Mouse (Mus musculus): ENCODE data around the gene Tulp4. TPM values are rescaled to one million over a fixed set of nuclear protein-coding genes. Genes with fewer than 3 reads are reported as not detected.

Gene Tulp4
- total and polyA plus RNA-seq, 2 experiments = 19.9 to 26.6 TPM

DNA sequence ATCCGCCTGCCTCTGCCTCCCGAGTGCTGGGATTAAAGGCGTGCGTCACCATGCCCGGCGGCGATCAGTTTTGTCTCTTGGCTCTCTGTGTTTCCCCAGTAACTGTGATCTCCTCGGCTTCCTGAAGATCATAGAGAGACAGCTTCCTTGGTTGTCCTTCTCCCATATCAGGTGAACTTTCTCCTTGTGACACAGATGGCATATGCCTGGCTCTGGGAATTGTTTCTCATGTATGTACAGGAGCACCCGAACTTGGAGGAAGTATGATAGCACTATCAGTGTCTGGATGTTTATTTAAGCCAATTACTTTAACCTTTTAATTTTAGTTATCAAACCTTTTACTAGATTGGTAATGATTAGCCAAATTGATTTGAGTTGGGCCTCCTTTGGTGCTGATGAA lies 8.8 kb downstream of the Tulp4 start:
- DNase-seq (ENCODE audit: extremely low read depth, low read depth, low spot score) = peak; percentile 10
- Histone ChIP-seq H3K4me3 (ENCODE audit: insufficient read depth, low read depth, low read length) (no peak overlapping the region), H3K79me2 (ENCODE audit: control insufficient read depth, insufficient read depth, low read length) (peaks cover 12% of the 10 kb centered on the region), H3K27ac (replicated peaks; ENCODE audit: insufficient read depth, low read depth, low read length) (no peak overlapping the region), H3K9ac (ENCODE audit: low read depth, low read length) (no peak overlapping the region), H3K4me1 (ENCODE audit: control insufficient read depth, insufficient read depth, low read length) (peaks cover 12% of the 10 kb centered on the region), H3K36me3 (ENCODE audit: control insufficient read depth, insufficient read depth, low read length) (no peaks in the 10 kb centered on the region), H3K27me3 (ENCODE audit: control insufficient read depth, insufficient read depth, low read length) (no peaks in the 10 kb centered on the region)
- 81% methylated on average over 9 of the region's 9 CpGs for whole genome bisulfite sequencing
- TF ChIP-seq POLR2A (IDR thresholded peaks at IDR 0.05; ENCODE audit: extremely low read depth, insufficient read depth, low read length) (no peak), CTCF (IDR thresholded peaks at IDR 0.05; ENCODE audit: low read depth, low read length) (no peak)

DNA sequence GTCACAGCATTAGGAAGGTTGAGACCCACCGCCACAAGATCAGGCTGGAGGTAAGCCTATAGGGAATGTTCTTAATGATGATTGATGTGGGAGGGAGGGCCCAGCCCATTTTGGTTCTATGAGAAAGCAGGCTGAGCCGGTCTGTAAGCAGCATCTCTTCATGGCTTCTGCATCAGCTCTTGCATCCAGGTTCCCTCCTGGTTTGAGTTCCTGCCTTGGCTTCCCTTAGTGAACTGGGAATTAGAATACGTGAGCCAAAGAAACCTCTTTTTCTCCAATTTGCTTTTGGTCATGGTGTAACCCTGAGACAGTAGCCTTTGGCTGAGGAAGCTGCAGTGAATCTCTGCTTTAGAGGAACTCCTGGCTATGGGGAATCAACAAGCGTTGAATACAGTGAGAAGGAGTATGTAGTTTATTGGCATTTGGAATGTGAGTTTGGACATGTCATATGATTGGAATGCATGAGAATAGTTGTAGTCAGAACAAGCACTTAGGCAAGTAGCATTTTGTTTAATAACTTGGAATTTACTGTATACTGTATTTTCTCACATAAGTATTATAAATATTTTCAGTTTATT lies 11.0 kb downstream of the Tulp4 start:
- DNase-seq (ENCODE audit: extremely low read depth, low read depth, low spot score) = no peak
- peaks cover 12% of the 10 kb centered on the region for H3K4me1 ChIP-seq (ENCODE audit: control insufficient read depth, insufficient read depth, low read length)
- H3K79me2 ChIP-seq (ENCODE audit: control insufficient read depth, insufficient read depth, low read length) = peaks cover 12% of the 10 kb centered on the region
- no peak overlapping the region for H3K27ac ChIP-seq (replicated peaks; ENCODE audit: insufficient read depth, low read depth, low read length)
- H3K9ac ChIP-seq (ENCODE audit: low read depth, low read length) = no peak overlapping the region
- TF ChIP-seq CTCF (IDR thresholded peaks at IDR 0.05; ENCODE audit: low read depth, low read length) (no peak), POLR2A (IDR thresholded peaks at IDR 0.05; ENCODE audit: extremely low read depth, insufficient read depth, low read length) (no peak)
- WGBS = 91% methylated on average over 4 of the region's 4 CpGs
- peaks cover 3% of the 10 kb centered on the region for H3K36me3 ChIP-seq (ENCODE audit: control insufficient read depth, insufficient read depth, low read length)
- no peaks in the 10 kb centered on the region for H3K27me3 ChIP-seq (ENCODE audit: control insufficient read depth, insufficient read depth, low read length)
- no peak overlapping the region for H3K4me3 ChIP-seq (ENCODE audit: insufficient read depth, low read depth, low read length)

DNA sequence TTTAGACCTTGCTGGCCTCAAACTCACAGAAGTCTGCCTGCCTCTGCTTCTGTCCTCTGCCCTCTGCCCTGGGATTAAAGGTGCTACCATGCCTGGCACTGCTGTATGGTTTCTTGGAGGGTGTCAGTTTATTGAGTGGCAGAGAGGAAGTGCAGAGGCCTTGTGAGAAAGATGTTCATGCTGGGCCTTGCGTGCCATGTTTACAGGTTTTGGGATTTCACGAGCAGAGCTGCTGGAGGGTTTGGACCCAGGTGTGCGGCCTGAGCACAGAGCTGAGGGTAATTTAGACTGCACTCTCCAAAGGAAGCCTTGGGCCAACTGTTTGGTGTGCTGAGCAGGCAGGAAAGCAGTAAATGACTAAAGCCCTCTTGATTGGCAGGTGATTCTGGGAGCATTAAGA lies 11.7 kb downstream of the Tulp4 start:
- Histone ChIP-seq H3K27ac (replicated peaks; ENCODE audit: insufficient read depth, low read depth, low read length) (no peak overlapping the region), H3K79me2 (ENCODE audit: control insufficient read depth, insufficient read depth, low read length) (peaks cover 12% of the 10 kb centered on the region), H3K9ac (ENCODE audit: low read depth, low read length) (no peak overlapping the region), H3K4me1 (ENCODE audit: control insufficient read depth, insufficient read depth, low read length) (peaks cover 12% of the 10 kb centered on the region), H3K27me3 (ENCODE audit: control insufficient read depth, insufficient read depth, low read length) (no peaks in the 10 kb centered on the region), H3K36me3 (ENCODE audit: control insufficient read depth, insufficient read depth, low read length) (peaks cover 6% of the 10 kb centered on the region), H3K4me3 (ENCODE audit: insufficient read depth, low read depth, low read length) (no peak overlapping the region)
- peak; percentile 64 for DNase-seq (ENCODE audit: extremely low read depth, low read depth, low spot score)
- TF ChIP-seq POLR2A (IDR thresholded peaks at IDR 0.05; ENCODE audit: extremely low read depth, insufficient read depth, low read length) (no peak), CTCF (IDR thresholded peaks at IDR 0.05; ENCODE audit: low read depth, low read length) (no peak)
- 73% methylated on average over 3 of the region's 3 CpGs for WGBS

DNA sequence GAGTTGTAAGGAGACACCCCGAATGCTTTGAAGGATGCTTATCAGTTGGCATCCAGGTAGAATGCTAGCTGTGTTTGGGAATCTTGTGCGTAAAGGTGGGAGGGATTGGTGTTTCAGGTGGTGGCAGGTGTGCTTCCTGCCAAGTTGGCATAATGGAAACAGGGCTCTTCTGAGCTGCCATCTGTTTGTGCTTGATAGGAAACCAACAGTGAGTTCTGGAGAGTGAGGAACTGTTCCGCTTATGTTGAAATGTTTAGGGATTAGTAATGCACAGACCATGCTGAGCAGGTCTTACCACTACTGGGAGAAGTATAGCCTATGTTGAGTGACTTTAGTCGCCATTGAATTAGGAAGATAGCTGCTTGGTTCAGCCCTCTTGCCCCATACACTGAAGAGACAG lies 12.6 kb downstream of the Tulp4 start:
- TF ChIP-seq CTCF (IDR thresholded peaks at IDR 0.05; ENCODE audit: low read depth, low read length) (no peak), POLR2A (IDR thresholded peaks at IDR 0.05; ENCODE audit: extremely low read depth, insufficient read depth, low read length) (no peak)
- 97% methylated on average over 4 of the region's 4 CpGs for WGBS

DNA sequence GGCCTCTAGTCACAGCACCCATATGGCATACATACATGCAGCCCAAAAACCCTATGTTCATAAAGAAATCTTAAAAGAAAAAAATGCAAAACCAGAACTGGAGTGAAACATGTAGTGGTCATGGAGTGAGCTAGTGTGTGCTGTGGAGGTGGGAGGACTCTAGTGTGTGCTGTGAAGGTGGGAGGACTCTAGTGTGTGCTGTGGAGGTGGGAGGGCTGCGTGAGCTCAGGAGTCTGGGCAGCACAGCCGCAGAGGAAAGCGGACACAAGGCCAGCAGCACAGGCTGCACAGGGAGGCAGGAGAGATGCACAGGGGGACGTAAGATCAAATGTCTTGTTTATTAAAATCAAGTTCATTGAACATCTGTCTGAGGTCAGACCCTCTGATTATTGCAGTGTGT lies 17.5 kb downstream of the Tulp4 start:
- Histone ChIP-seq H3K9ac (ENCODE audit: low read depth, low read length) (no peak overlapping the region), H3K36me3 (ENCODE audit: control insufficient read depth, insufficient read depth, low read length) (peaks cover 6% of the 10 kb centered on the region), H3K4me1 (ENCODE audit: control insufficient read depth, insufficient read depth, low read length) (no peaks in the 10 kb centered on the region; the same call in 1 of the 2 replicates), H3K27ac (replicated peaks; ENCODE audit: insufficient read depth, low read depth, low read length) (no peak overlapping the region), H3K4me3 (ENCODE audit: insufficient read depth, low read depth, low read length) (no peak overlapping the region), H3K79me2 (ENCODE audit: control insufficient read depth, insufficient read depth, low read length) (peaks cover 6% of the 10 kb centered on the region), H3K27me3 (ENCODE audit: control insufficient read depth, insufficient read depth, low read length) (no peaks in the 10 kb centered on the region)
- 73% methylated on average over 4 of the region's 4 CpGs for WGBS
- DNase-seq (ENCODE audit: extremely low read depth, low read depth, low spot score) = peak; percentile 37
- TF ChIP-seq CTCF (IDR thresholded peaks at IDR 0.05; ENCODE audit: low read depth, low read length) (no peak), POLR2A (IDR thresholded peaks at IDR 0.05; ENCODE audit: extremely low read depth, insufficient read depth, low read length) (no peak)

More for the DNA sequence above, 12.6 kb downstream of the Tulp4 start:
- Histone ChIP-seq H3K27me3 (ENCODE audit: control insufficient read depth, insufficient read depth, low read length) (no peaks in the 10 kb centered on the region), H3K27ac (replicated peaks; ENCODE audit: insufficient read depth, low read depth, low read length) (no peak overlapping the region), H3K36me3 (ENCODE audit: control insufficient read depth, insufficient read depth, low read length) (peaks cover 6% of the 10 kb centered on the region), H3K4me1 (ENCODE audit: control insufficient read depth, insufficient read depth, low read length) (peaks cover 12% of the 10 kb centered on the region), H3K79me2 (ENCODE audit: control insufficient read depth, insufficient read depth, low read length) (peaks cover 10% of the 10 kb centered on the region), H3K4me3 (ENCODE audit: insufficient read depth, low read depth, low read length) (no peak overlapping the region), H3K9ac (ENCODE audit: low read depth, low read length) (no peak overlapping the region)
- no peak for DNase-seq (ENCODE audit: extremely low read depth, low read depth, low spot score)

DNA sequence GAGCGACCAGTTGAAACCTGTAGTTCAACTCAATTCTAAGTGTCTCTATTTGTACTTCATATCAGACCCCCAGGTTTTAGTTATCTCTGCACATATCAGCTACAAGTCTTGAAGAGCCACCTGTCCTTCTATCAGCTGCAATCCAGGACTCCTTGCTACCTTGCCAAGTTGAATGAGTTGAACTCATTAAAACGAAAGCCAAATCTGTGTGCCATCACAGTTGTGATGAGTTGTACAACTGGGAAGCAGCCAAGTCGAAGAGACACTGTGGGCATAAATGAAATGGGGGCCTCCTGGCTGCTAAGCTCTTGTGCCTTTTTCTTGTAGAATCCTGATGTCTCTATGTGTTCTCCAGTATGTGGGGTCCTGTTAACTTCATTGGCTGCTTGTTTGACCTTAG lies 19.2 kb downstream of the Tulp4 start:
- no peak for DNase-seq (ENCODE audit: extremely low read depth, low read depth, low spot score)
- TF ChIP-seq POLR2A (IDR thresholded peaks at IDR 0.05; ENCODE audit: extremely low read depth, insufficient read depth, low read length) (no peak), CTCF (IDR thresholded peaks at IDR 0.05; ENCODE audit: low read depth, low read length) (no peak)
- Histone ChIP-seq H3K9ac (ENCODE audit: low read depth, low read length) (no peak overlapping the region), H3K27ac (replicated peaks; ENCODE audit: insufficient read depth, low read depth, low read length) (no peak overlapping the region), H3K36me3 (ENCODE audit: control insufficient read depth, insufficient read depth, low read length) (peaks cover 6% of the 10 kb centered on the region), H3K79me2 (ENCODE audit: control insufficient read depth, insufficient read depth, low read length) (peaks cover 5% of the 10 kb centered on the region; the same call in 1 of the 2 replicates), H3K4me3 (ENCODE audit: insufficient read depth, low read depth, low read length) (no peak overlapping the region), H3K27me3 (ENCODE audit: control insufficient read depth, insufficient read depth, low read length) (no peaks in the 10 kb centered on the region), H3K4me1 (ENCODE audit: control insufficient read depth, insufficient read depth, low read length) (no peaks in the 10 kb centered on the region; the same call in 1 of the 2 replicates)
- WGBS = 88% methylated on average over 3 of the region's 3 CpGs

Data from liver, adult 2 months (tissue).